Mouse (Mus musculus): ENCODE data around the gene Duox2.

The Duox2 gene

GRCm38 (mm10) chr2:122301921-122302573, 3.8 kb upstream of the Duox2 start:
- DNase-seq (ENCODE audit: low spot score) = no peak

GRCm38 (mm10) chr2:122301081-122301920, 3.1 kb upstream of the Duox2 start:
- no peak for DNase-seq (ENCODE audit: low spot score)

GRCm38 (mm10) chr2:122300656-122301020, 2.4 kb upstream of the Duox2 start:
- no peak for DNase-seq (ENCODE audit: low spot score)

- no peak for DNase-seq (ENCODE audit: low spot score)
These were observed 1.8 kb upstream of the Duox2 start for GRCm38 (mm10) chr2:122299911-122300655.

GRCm38 (mm10) chr2:122298596-122299490, 594 bp upstream of the Duox2 start, which contains the start of gene Duoxa2:
TSS of gene Duoxa2 (plus strand) at chr2:122298900.
- no peak for DNase-seq (ENCODE audit: low spot score)

GRCm38 (mm10) chr2:122297271-122298095, 766 bp downstream of the Duox2 start:
- no peak for DNase-seq (ENCODE audit: low spot score)

- no peak for DNase-seq (ENCODE audit: low spot score)
These were observed 3.3 kb downstream of the Duox2 start for GRCm38 (mm10) chr2:122294916-122295315.

GRCm38 (mm10) chr2:122286137-122286536, 12.1 kb downstream of the Duox2 start:
- no peak for DNase-seq (ENCODE audit: low spot score)

- no peak for DNase-seq (ENCODE audit: low spot score)
These were observed 14.2 kb downstream of the Duox2 start for GRCm38 (mm10) chr2:122284091-122284490.

- no peak for DNase-seq (ENCODE audit: low spot score)
These were observed 19.5 kb downstream of the Duox2 start for GRCm38 (mm10) chr2:122278769-122279168.

GRCm38 (mm10) chr2:122266407-122267193, 31.6 kb downstream of the Duox2 start:
- peak; percentile 74 for DNase-seq (ENCODE audit: low spot score)

GRCm38 (mm10) chr2:122264690-122265089, 33.6 kb downstream of the Duox2 start:
- no peak for DNase-seq (ENCODE audit: low spot score)

GRCm38 (mm10) chr2:122260729-122261128, 37.5 kb downstream of the Duox2 start:
- DNase-seq (ENCODE audit: low spot score) = no peak

GRCm38 (mm10) chr2:122255997-122256396, 42.3 kb downstream of the Duox2 start:
- no peak for DNase-seq (ENCODE audit: low spot score)

GRCm38 (mm10) chr2:122247786-122248185, 50.5 kb downstream of the Duox2 start:
- DNase-seq (ENCODE audit: low spot score) = no peak

GRCm38 (mm10) chr2:122243671-122244131, 54.5 kb downstream of the Duox2 start:
- peak; percentile 89 for DNase-seq (ENCODE audit: low spot score)

GRCm38 (mm10) chr2:122241935-122242334, 56.3 kb downstream of the Duox2 start:
- DNase-seq (ENCODE audit: low spot score) = no peak

- DNase-seq (ENCODE audit: low spot score) = no peak
These were observed 57.0 kb downstream of the Duox2 start for GRCm38 (mm10) chr2:122241226-122241625.

- DNase-seq (ENCODE audit: low spot score) = no peak
These were observed 57.5 kb downstream of the Duox2 start for GRCm38 (mm10) chr2:122240735-122241134.

Measured in adipocyte (in vitro differentiated cells).